Comparison of ENCODE assay signal across 15 mouse cellular contexts in the genomic region with DNA sequence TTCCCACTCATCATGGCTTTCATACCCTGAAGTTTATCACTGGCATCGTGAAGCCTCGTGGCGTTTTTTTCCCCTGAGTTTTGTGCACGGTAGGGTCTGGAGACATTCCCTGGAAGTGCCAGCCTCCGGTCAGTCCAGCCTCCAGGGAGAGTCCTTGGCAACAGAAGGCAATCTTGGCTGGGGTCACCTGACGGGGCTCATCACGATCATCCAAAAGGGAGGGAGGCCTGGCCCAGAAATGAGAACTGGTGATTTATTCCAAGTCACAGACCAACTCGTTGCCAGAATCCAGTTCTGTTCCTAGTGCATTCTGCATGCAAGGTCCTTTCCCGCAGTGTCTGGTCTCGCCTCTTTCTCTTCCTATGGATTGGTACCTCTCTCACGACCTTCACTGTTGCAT.
DNase-seq lines count a peak whose midpoint lies in the region.
"Had no signal": no experiment of that assay in that cellular context is flagged by ENCODE, and none has a peak within 500 bp of the region (broad histone marks: within the 10 kb centered on the region; RNA-seq: fewer than 3 reads in every experiment).

No protein-coding gene starts in this region.

- DNase-seq in adrenal gland, postnatal 10 days = peak; percentile 8
- DNase-seq in adrenal gland, adult (ENCODE audit: inconsistent age in 2 of 2, low spot score in 1 of 2) = no peak
- peak; percentile 89 for DNase-seq in brain, adult 2 months (ENCODE audit: low read depth, low spot score)
- peak; percentile 41 for DNase-seq in cerebellum, adult 8-10 months
- DNase-seq in cerebellum, postnatal 25 days = peak; percentile 57 to 66
- no peak for DNase-seq in yolk sac, embryonic 10.5 days (ENCODE audit: low spot score)
- no peak for DNase-seq in urinary bladder, adult 2 months (ENCODE audit: low spot score)
- DNase-seq: adrenal gland, adult 8-10 months; heart, postnatal 10 days; kidney, adult 18-20 months; kidney, postnatal 25 days; liver, postnatal 0 days; lung, postnatal 36 days; thymus, adult 2 months; thymus, postnatal 36 days had no signal

Comparison
In these comparisons a context has a peak if more than half of its experiments do, and no peak if none do; other contexts are left out.
1. DNase-seq: peak in adrenal gland, postnatal 10 days (single experiment), brain, adult 2 months (single experiment), cerebellum, adult 8-10 months (single experiment) and cerebellum, postnatal 25 days (2 of 2); none in adrenal gland, adult (0 of 2), yolk sac, embryonic 10.5 days (single experiment) and urinary bladder, adult 2 months (single experiment).